Mouse (Mus musculus) liver, embryonic 11.5 days (tissue): ENCODE data around the gene Zdhhc22. TPM values are rescaled to one million over a fixed set of nuclear protein-coding genes. Genes with fewer than 3 reads are reported as not detected.

Source experiments
- ATAC-seq: fragments of 200-750 bp; cut with Nextera tagmentation; replicated peaks from 2 replicates; pipeline ENCODE4 v1.8.0; 2017; ENCODE audit warnings: moderate number of reproducible peaks, mild to moderate bottlenecking, moderate TSS enrichment, moderate library complexity; ENCODE audit not compliant: low FRiP score
- DNase-seq: peaks from one replicate; pipeline ENCODE4 v3.0.0-alpha.2; 2017; ENCODE audit warnings: low spot score
- H3K27ac ChIP-seq: fragments of 300-500 bp; sonication (generic); 2 replicates; pipeline ENCODE4 v1.5.1; 2014; ENCODE audit warnings: mild to moderate bottlenecking, low read depth, low read length, control low read depth
- H3K27me3 ChIP-seq: fragments of 300-500 bp; sonication (generic); replicated peaks from 2 replicates; pipeline ENCODE4 v1.6.1; 2014; ENCODE audit warnings: low read length, mixed read lengths; ENCODE audit not compliant: control insufficient read depth, insufficient read depth
- H3K36me3 ChIP-seq: fragments of 300-500 bp; sonication (generic); 2 replicates; pipeline ENCODE4 v1.6.1; 2014; ENCODE audit warnings: mild to moderate bottlenecking, low read length, moderate library complexity, mixed read lengths; ENCODE audit not compliant: control insufficient read depth, insufficient read depth
- H3K4me1 ChIP-seq: fragments of 300-500 bp; sonication (generic); replicated peaks from 2 replicates; pipeline ENCODE4 v1.6.1; 2014; ENCODE audit warnings: low read length, mixed read lengths; ENCODE audit not compliant: control insufficient read depth, insufficient read depth
- H3K4me2 ChIP-seq: fragments of 300-500 bp; sonication (generic); 2 replicates; pipeline ENCODE4 v1.6.1; 2014; ENCODE audit warnings: mild to moderate bottlenecking, control low read depth, moderate library complexity
- H3K4me3 ChIP-seq: fragments of 300-500 bp; sonication (generic); 2 replicates; pipeline ENCODE4 v1.5.1; 2014; ENCODE audit warnings: low read depth, low read length, control low read depth
- H3K9ac ChIP-seq: fragments of 300-500 bp; sonication (generic); 2 replicates; pipeline ENCODE4 v1.6.1; 2014; ENCODE audit warnings: low read depth, low read length, control low read depth
- H3K9me3 ChIP-seq: fragments of 300-500 bp; sonication (generic); 2 replicates; pipeline ENCODE4 v1.6.1; 2016; ENCODE audit warnings: low read length, inconsistent platforms, mixed read lengths; ENCODE audit not compliant: control insufficient read depth
- WGBS: fragments of 180-500 bp; shearing (Covaris S2); extraction: QIAGEN DNeasy Blood & Tissue Kit; methylation state at CpG from one replicate; pipeline ENCODE4 v1.1.7; 2014; 5-methylcytosine and 5-hydroxymethylcytosine counted together
- polyA plus RNA-seq: library from polyadenylated mRNA; unstranded; fragments of >200 nt; fragmentation: Nextera tagmentation; extraction: Ambion mirVana; gene quantifications from 2 replicates; pipeline ENCODE4 v1.2.1, GENCODE M21; 2014

The Zdhhc22 gene
- polyA plus RNA-seq, 1 experiment from 2014 or later = 0.05 TPM

- no peaks in the 10 kb centered on the region for H3K27me3 ChIP-seq
- H3K36me3 ChIP-seq = peaks cover 19% of the 10 kb centered on the region
- ATAC-seq = no peak
- peak overlapping the region; percentile 13; the same call in 1 of the 2 replicates for H3K4me2 ChIP-seq
- no peak overlapping the region for H3K9ac ChIP-seq
- H3K27ac ChIP-seq = peak overlapping the region; percentile 38; the same call in 1 of the 2 replicates
- DNase-seq = no peak
- no peak overlapping the region for H3K4me3 ChIP-seq
- H3K9me3 ChIP-seq = no peaks in the 10 kb centered on the region
- WGBS = 75% methylated on average over 16 of the region's 16 CpGs
- H3K4me1 ChIP-seq = peaks cover 16% of the 10 kb centered on the region
Measured at GRCm38 (mm10) chr12:86950161-86950960, 39.9 kb downstream of the Zdhhc22 start.

DNA sequence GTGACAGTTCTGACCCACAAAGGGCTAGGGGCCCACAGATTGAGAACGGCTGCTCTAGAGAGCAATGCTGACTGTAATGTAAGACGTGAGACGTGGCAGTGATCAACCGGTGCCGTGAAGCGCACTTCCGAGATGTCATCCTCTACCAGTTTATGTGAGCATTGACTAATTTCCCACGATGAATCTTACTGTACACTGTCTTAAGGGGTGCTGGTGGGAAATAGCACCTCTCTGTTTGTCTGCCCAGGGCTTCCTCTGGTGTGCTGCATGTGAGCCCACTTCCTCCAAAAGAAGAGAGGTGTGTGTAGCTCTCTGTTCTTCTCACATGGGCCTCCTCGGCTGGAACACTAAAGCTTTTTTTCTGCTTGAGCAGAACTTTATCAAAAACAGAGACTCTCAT, 40.7 kb downstream of the Zdhhc22 start:
- Histone ChIP-seq H3K4me3 (no peak overlapping the region), H3K9me3 (no peaks in the 10 kb centered on the region), H3K4me1 (peaks cover 16% of the 10 kb centered on the region), H3K36me3 (peaks cover 14% of the 10 kb centered on the region), H3K27ac (no peak overlapping the region), H3K27me3 (no peaks in the 10 kb centered on the region), H3K4me2 (0 out of 2 replicates have a peak overlapping the region, but pooled peaks have one; percentile 31), H3K9ac (no peak overlapping the region)
- WGBS = 76% methylated on average over 9 of the region's 9 CpGs
- no peak for ATAC-seq
- no peak for DNase-seq

- no peak overlapping the region for H3K9ac ChIP-seq
Measured at GRCm38 (mm10) chr12:86948627-86949026, 41.6 kb downstream of the Zdhhc22 start.

GRCm38 (mm10) chr12:86947681-86948401, 42.4 kb downstream of the Zdhhc22 start:
- H3K4me3 ChIP-seq = peak overlapping the region; percentile 79
- peak overlapping the region; percentile 87 for H3K4me2 ChIP-seq
- peaks cover 16% of the 10 kb centered on the region for H3K4me1 ChIP-seq
- H3K36me3 ChIP-seq = peaks cover 4% of the 10 kb centered on the region; the same call in 1 of the 2 replicates
- peak; percentile 47 for DNase-seq
- H3K9ac ChIP-seq = peak overlapping the region; percentile 94
- H3K27me3 ChIP-seq = no peaks in the 10 kb centered on the region
- peak; percentile 39 for ATAC-seq
- H3K27ac ChIP-seq = peak overlapping the region; percentile 71; the same call in 1 of the 2 replicates
- WGBS = 17% methylated on average over 26 of the region's 26 CpGs
- H3K9me3 ChIP-seq = no peaks in the 10 kb centered on the region

More at GRCm38 (mm10) chr12:86948627-86949026, 41.6 kb downstream of the Zdhhc22 start:
- WGBS = 62% methylated on average over 6 of the region's 6 CpGs
- Histone ChIP-seq H3K9me3 (no peaks in the 10 kb centered on the region), H3K4me2 (peak overlapping the region; percentile 87; the same call in 1 of the 2 replicates), H3K4me1 (peaks cover 16% of the 10 kb centered on the region), H3K27ac (no peak overlapping the region), H3K4me3 (no peak overlapping the region), H3K27me3 (no peaks in the 10 kb centered on the region), H3K36me3 (peaks cover 11% of the 10 kb centered on the region)
- DNase-seq = no peak
- ATAC-seq = no peak

- peaks cover 16% of the 10 kb centered on the region for H3K4me1 ChIP-seq
- H3K36me3 ChIP-seq = no peaks in the 10 kb centered on the region
- H3K27me3 ChIP-seq = no peaks in the 10 kb centered on the region
- H3K27ac ChIP-seq = peak within 1 kb of the TSS; percentile 98
- peak within 1 kb of the TSS; percentile 94 for H3K9ac ChIP-seq
- peak within 1 kb of the TSS; percentile 87 for H3K4me2 ChIP-seq
- H3K9me3 ChIP-seq = no peaks in the 10 kb centered on the region
- H3K4me3 ChIP-seq = peak within 1 kb of the TSS; percentile 79
- DNase-seq (peak; percentile 97), ATAC-seq (peak; percentile 99)
- WGBS = under 1% methylated on average over 62 of the region's 64 CpGs
Measured at GRCm38 (mm10) chr12:86946862-86947574, 43.2 kb downstream of the Zdhhc22 start, which contains the start of gene Cipc. Gene Cipc (plus strand): TSS chr12:86947043.

GRCm38 (mm10) chr12:86946301-86946781, 43.9 kb downstream of the Zdhhc22 start:
- Histone ChIP-seq H3K9me3 (no peaks in the 10 kb centered on the region), H3K27ac (peak overlapping the region; percentile 98), H3K4me1 (peaks cover 16% of the 10 kb centered on the region), H3K4me2 (peak overlapping the region; percentile 87), H3K36me3 (no peaks in the 10 kb centered on the region), H3K27me3 (no peaks in the 10 kb centered on the region), H3K4me3 (peak overlapping the region; percentile 79), H3K9ac (peak overlapping the region; percentile 94)
- ATAC-seq (no peak), DNase-seq (no peak)
- 2% methylated on average over 17 of the region's 17 CpGs for WGBS

- no peaks in the 10 kb centered on the region for H3K9me3 ChIP-seq
- ATAC-seq (no peak), DNase-seq (no peak)
- 15% methylated on average over 4 of the region's 4 CpGs for WGBS
- no peak overlapping the region for H3K9ac ChIP-seq
- H3K36me3 ChIP-seq = no peaks in the 10 kb centered on the region
- H3K4me2 ChIP-seq = no peak overlapping the region
- H3K4me1 ChIP-seq = peaks cover 13% of the 10 kb centered on the region
- H3K4me3 ChIP-seq = no peak overlapping the region
- H3K27ac ChIP-seq = no peak overlapping the region
- H3K27me3 ChIP-seq = no peaks in the 10 kb centered on the region
Measured at GRCm38 (mm10) chr12:86945126-86945525, 45.1 kb downstream of the Zdhhc22 start.

DNA sequence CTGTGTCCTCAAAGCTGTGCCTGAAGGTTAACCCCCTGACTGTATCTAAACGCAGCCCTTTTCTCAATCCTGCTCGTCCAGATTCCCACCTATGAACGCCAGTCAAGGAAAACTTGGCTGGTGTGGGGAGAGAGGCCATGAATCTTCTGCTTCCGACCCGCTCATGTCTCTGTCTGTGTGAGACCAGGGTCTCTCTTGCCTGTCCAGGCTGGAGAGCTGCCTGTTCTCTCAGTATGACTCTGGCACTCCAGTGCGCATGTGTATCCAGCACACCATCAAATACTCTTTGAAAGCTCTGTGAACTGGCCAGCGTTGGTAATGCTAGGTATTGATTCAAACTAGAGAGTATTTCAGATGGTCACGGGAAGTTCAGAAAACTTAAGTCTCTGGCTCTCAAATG, 46.8 kb downstream of the Zdhhc22 start:
- no peak overlapping the region for H3K9ac ChIP-seq
- H3K4me1 ChIP-seq = peaks cover 6% of the 10 kb centered on the region; the same call in 1 of the 2 replicates
- no peaks in the 10 kb centered on the region for H3K27me3 ChIP-seq
- no peak overlapping the region for H3K4me3 ChIP-seq
- H3K36me3 ChIP-seq = no peaks in the 10 kb centered on the region
- H3K27ac ChIP-seq = no peak overlapping the region
- no peak for ATAC-seq
- no peak overlapping the region for H3K4me2 ChIP-seq
- no peak for DNase-seq
- 75% methylated on average over 8 of the region's 8 CpGs for WGBS
- H3K9me3 ChIP-seq = no peaks in the 10 kb centered on the region
